ENCODE assay signal across 15 mouse cellular contexts in genomic region chr17:25755627-25756377, GRCm38 (mm10). TPM values are rescaled to one million over a fixed set of nuclear protein-coding genes. Genes with fewer than 3 reads are reported as not detected.
DNase-seq lines count a peak whose midpoint lies in the region; ATAC-seq and TF ChIP-seq lines count a peak whose summit lies in the region.
"Had no signal": no experiment of that assay in that cellular context is flagged by ENCODE, and none has a peak within 500 bp of the region (broad histone marks: within the 10 kb centered on the region; RNA-seq: fewer than 3 reads in every experiment).

No protein-coding gene starts in this region.

- peaks cover 19% of the 10 kb centered on the region for H3K27me3 ChIP-seq in hindbrain, embryonic 10.5 days (ENCODE audit: insufficient read depth, poor library complexity, severe bottlenecking)
- H3K27me3 ChIP-seq in hindbrain, embryonic 11.5 days (ENCODE audit: control insufficient read depth, insufficient read depth, low read length) = no peaks in the 10 kb centered on the region
- H3K27me3 ChIP-seq in intestine, postnatal 0 days (replicated peaks; ENCODE audit: control insufficient read depth, insufficient read depth, low read length) = no peaks in the 10 kb centered on the region

- H3K36me3 ChIP-seq in hindbrain, embryonic 10.5 days = no peaks in the 10 kb centered on the region
- H3K36me3 ChIP-seq in hindbrain, embryonic 11.5 days (ENCODE audit: control insufficient read depth, insufficient read depth, low read length) = no peaks in the 10 kb centered on the region
- H3K36me3 ChIP-seq in ES-E14 (ENCODE audit: control insufficient read depth, insufficient read depth, low read length, poor library complexity, severe bottlenecking) = no peaks in the 10 kb centered on the region
- H3K36me3 ChIP-seq in intestine, postnatal 0 days (ENCODE audit: control insufficient read depth, insufficient read depth) = no peaks in the 10 kb centered on the region
- H3K36me3 ChIP-seq: forebrain, embryonic 12.5 days; hindbrain, embryonic 13.5 days had no signal

- H3K4me2 ChIP-seq in hindbrain, embryonic 11.5 days (replicated peaks; ENCODE audit: low read depth, low read length) = no peak overlapping the region
- no peak overlapping the region for H3K4me2 ChIP-seq in intestine, postnatal 0 days (replicated peaks; ENCODE audit: low read depth)
- H3K4me2 ChIP-seq: forebrain, embryonic 12.5 days; hindbrain, embryonic 13.5 days had no signal

- no peak for ATAC-seq in hindbrain, embryonic 11.5 days (ENCODE audit: low FRiP score)
- peak; percentile 42; the same call in 1 of the 2 replicates for ATAC-seq in intestine, postnatal 0 days
- ATAC-seq in monocyte, adult 5-6 weeks (replicated peaks; ENCODE audit: insufficient number of reproducible peaks, low FRiP score, low TSS enrichment, poor library complexity, severe bottlenecking) = no peak

- TF ChIP-seq CTCF in intestine, postnatal 0 days (IDR thresholded peaks at IDR 0.05; ENCODE audit: low read depth) = no peak

- in situ Hi-C loops in ES-E14 (cut with MboI; ENCODE audit: low sequenced_read_pairs in 2 of 2, unreplicated experiment in 2 of 2) = no loop called here

- WGBS in hindbrain, embryonic 10.5 days = 57% methylated on average over 4 of the region's 4 CpGs
- 54% methylated on average over 4 of the region's 4 CpGs for WGBS in hindbrain, embryonic 11.5 days
- 17% methylated on average over 4 of the region's 4 CpGs for WGBS in intestine, postnatal 0 days

- no peak for DNase-seq in hindbrain, embryonic 10.5 days (ENCODE audit: low spot score)
- no peak for DNase-seq in hindbrain, embryonic 11.5 days (ENCODE audit: low spot score)
- DNase-seq in 3134 (ENCODE audit: extremely low read depth, insufficient read length, low spot score) (peak; percentile 73), ES-E14 (ENCODE audit: low read depth, low spot score) (no peak)
- DNase-seq in cerebellum, adult 9-11 months = no peak
- DNase-seq: cerebellum, postnatal 14 days had no signal

- H3K27ac ChIP-seq in hindbrain, embryonic 10.5 days = peak overlapping the region; percentile 16; the same call in 1 of the 2 replicates
- H3K27ac ChIP-seq in hindbrain, embryonic 11.5 days (ENCODE audit: low read depth, low read length) = no peak overlapping the region
- H3K27ac ChIP-seq in ES-E14 (ENCODE audit: insufficient read depth, low read depth, low read length, poor library complexity, severe bottlenecking) = peak overlapping the region; percentile 82
- H3K27ac ChIP-seq in intestine, postnatal 0 days (ENCODE audit: low read depth, low read length) = no peak overlapping the region
- H3K27ac ChIP-seq: forebrain, embryonic 12.5 days; hindbrain, embryonic 13.5 days had no signal

- peaks cover 21% of the 10 kb centered on the region for H3K4me1 ChIP-seq in hindbrain, embryonic 10.5 days (replicated peaks)
- H3K4me1 ChIP-seq in hindbrain, embryonic 11.5 days (replicated peaks; ENCODE audit: control insufficient read depth, insufficient read depth, low read length) = no peaks in the 10 kb centered on the region
- peaks cover 15 to 31% of the 10 kb centered on the region in 2 experiments for H3K4me1 ChIP-seq in ES-E14 (ENCODE audit: control insufficient read depth in 2 of 2, insufficient read depth in 2 of 2, low read length in 2 of 2, poor library complexity in 1 of 2)
- no peaks in the 10 kb centered on the region for H3K4me1 ChIP-seq in intestine, postnatal 0 days (replicated peaks; ENCODE audit: control insufficient read depth, insufficient read depth, low read length)

- no peak overlapping the region for H3K4me3 ChIP-seq in hindbrain, embryonic 10.5 days
- no peak overlapping the region for H3K4me3 ChIP-seq in hindbrain, embryonic 11.5 days (ENCODE audit: low read depth, low read length)
- no peak overlapping the region for H3K4me3 ChIP-seq in ES-E14 (ENCODE audit: insufficient read depth in 1 of 2, low read depth in 1 of 2, low read length in 2 of 2, poor library complexity in 1 of 2, severe bottlenecking in 1 of 2)
- H3K4me3 ChIP-seq in intestine, postnatal 0 days (ENCODE audit: low read depth, low read length) = no peak overlapping the region
- H3K4me3 ChIP-seq: forebrain, embryonic 12.5 days; hindbrain, embryonic 13.5 days had no signal

- no peaks in the 10 kb centered on the region for H3K9me3 ChIP-seq in hindbrain, embryonic 10.5 days
- H3K9me3 ChIP-seq in hindbrain, embryonic 11.5 days (ENCODE audit: control insufficient read depth, low read length) = no peaks in the 10 kb centered on the region
- no peaks in the 10 kb centered on the region for H3K9me3 ChIP-seq in ES-E14 (ENCODE audit: control insufficient read depth, insufficient read depth, low read depth, low read length)
- H3K9me3 ChIP-seq in intestine, postnatal 0 days (ENCODE audit: control insufficient read depth) = no peaks in the 10 kb centered on the region
- H3K9me3 ChIP-seq: forebrain, embryonic 12.5 days; hindbrain, embryonic 13.5 days had no signal

- no peak overlapping the region for H3K9ac ChIP-seq in hindbrain, embryonic 11.5 days (ENCODE audit: low read depth, low read length)
- H3K9ac ChIP-seq in ES-E14 (ENCODE audit: insufficient read depth, low read depth, low read length, poor library complexity, severe bottlenecking) = peak overlapping the region; percentile 1; the same call in 1 of the 2 replicates
- H3K9ac ChIP-seq in intestine, postnatal 0 days (ENCODE audit: low read depth, low read length) = no peak overlapping the region
- H3K9ac ChIP-seq: forebrain, embryonic 12.5 days; hindbrain, embryonic 13.5 days had no signal

TF ChIP-seq in ES-E14, 5 proteins besides CTCF, POLR2A, EP300 and RAD21:
- TF ChIP-seq HCFC1 (IDR thresholded peaks at IDR 0.05; ENCODE audit: borderline replicate concordance, insufficient read depth, low read length) (no peak), ZNF384 (IDR thresholded peaks at IDR 0.05; ENCODE audit: low read depth, low read length) (peak; percentile 91)

RNA-seq across cellular contexts. Expression of gene Msln, which starts 1.6 kb away (rescaled TPM):
- 0.33 TPM in 1 of 2 replicates, not detected in the other for polyA plus RNA-seq in hindbrain, embryonic 10.5 days (2016; fragmentation: Nextera tagmentation; extraction: Ambion mirVana)
- 0.25 TPM in 1 of 2 replicates, not detected in the other for polyA plus RNA-seq in hindbrain, embryonic 11.5 days (2014; fragmentation: Nextera tagmentation; extraction: Ambion mirVana)
- total RNA-seq in ES-E14 (2012; rRNA removed) = 7.5 and 16.0 TPM in 2 replicates
- polyA plus RNA-seq in intestine, postnatal 0 days (2015; fragmentation: Nextera tagmentation; extraction: Ambion mirVana) = 48.2 and 57.0 TPM in 2 replicates
- total RNA-seq in monocyte, adult 5-6 weeks (2017) = not detected in 3 replicates
- total RNA-seq: CH12.LX had no signal

RNA-seq across cellular contexts. Expression of gene Narfl, which starts 17.8 kb away (rescaled TPM):
- 25.3 and 25.7 TPM in 2 replicates for polyA plus RNA-seq in hindbrain, embryonic 10.5 days (2016; fragmentation: Nextera tagmentation; extraction: Ambion mirVana)
- polyA plus RNA-seq in hindbrain, embryonic 11.5 days (2014; fragmentation: Nextera tagmentation; extraction: Ambion mirVana) = 19.9 and 23.2 TPM in 2 replicates
- total RNA-seq in ES-E14 (2012; rRNA removed) = 27.0 and 32.7 TPM in 2 replicates
- polyA plus RNA-seq in intestine, postnatal 0 days (2015; fragmentation: Nextera tagmentation; extraction: Ambion mirVana) = 20.2 and 21.7 TPM in 2 replicates
- 22.3 to 32.1 TPM (median 27.3 TPM) in 3 replicates for total RNA-seq in monocyte, adult 5-6 weeks (2017)

RNA-seq across cellular contexts. Expression of gene Mslnl, which starts 20.0 kb away (rescaled TPM):
- not detected in 2 replicates for polyA plus RNA-seq in hindbrain, embryonic 10.5 days (2016; fragmentation: Nextera tagmentation; extraction: Ambion mirVana)
- not detected in 2 replicates for polyA plus RNA-seq in hindbrain, embryonic 11.5 days (2014; fragmentation: Nextera tagmentation; extraction: Ambion mirVana)
- total RNA-seq in ES-E14 (2012; rRNA removed) = 0.27 and 0.58 TPM in 2 replicates
- not detected in 2 replicates for polyA plus RNA-seq in intestine, postnatal 0 days (2015; fragmentation: Nextera tagmentation; extraction: Ambion mirVana)
- total RNA-seq in monocyte, adult 5-6 weeks (2017) = not detected in 3 replicates
- total RNA-seq: CH12.LX; gastrocnemius, postnatal 4 days; midbrain, postnatal 0 days had no signal
- polyA plus RNA-seq: brain, embryonic 14.5 days; hindbrain, embryonic 13.5 days; liver, embryonic 16.5 days; midbrain, postnatal 0 days had no signal

RNA-seq across cellular contexts. Expression of gene Rpusd1, which starts 28.3 kb away (rescaled TPM):
- polyA plus RNA-seq in hindbrain, embryonic 10.5 days (2016; fragmentation: Nextera tagmentation; extraction: Ambion mirVana) = 22.2 and 24.8 TPM in 2 replicates
- polyA plus RNA-seq in hindbrain, embryonic 11.5 days (2014; fragmentation: Nextera tagmentation; extraction: Ambion mirVana) = 17.2 and 18.0 TPM in 2 replicates
- 7.6 and 8.7 TPM in 2 replicates for total RNA-seq in ES-E14 (2012; rRNA removed)
- 6.7 and 7.2 TPM in 2 replicates for polyA plus RNA-seq in intestine, postnatal 0 days (2015; fragmentation: Nextera tagmentation; extraction: Ambion mirVana)
- 0.95 to 2.5 TPM in 2 of 3 replicates, not detected in the other for total RNA-seq in monocyte, adult 5-6 weeks (2017)

RNA-seq across cellular contexts. Expression of gene Chtf18, which starts 28.6 kb away (rescaled TPM):
- 47.2 and 60.4 TPM in 2 replicates for polyA plus RNA-seq in hindbrain, embryonic 10.5 days (2016; fragmentation: Nextera tagmentation; extraction: Ambion mirVana)
- polyA plus RNA-seq in hindbrain, embryonic 11.5 days (2014; fragmentation: Nextera tagmentation; extraction: Ambion mirVana) = 11.9 and 14.4 TPM in 2 replicates
- 102 and 151 TPM in 2 replicates for total RNA-seq in ES-E14 (2012; rRNA removed)
- 4.3 and 6.1 TPM in 2 replicates for polyA plus RNA-seq in intestine, postnatal 0 days (2015; fragmentation: Nextera tagmentation; extraction: Ambion mirVana)
- 1.1 to 5.0 TPM (median 3.0 TPM) in 3 replicates for total RNA-seq in monocyte, adult 5-6 weeks (2017)

Comparison
In these comparisons a context has a peak if more than half of its experiments do, and no peak if none do; other contexts are left out.
1. H3K27ac ChIP-seq: peak in hindbrain, embryonic 10.5 days (single experiment) and ES-E14 (single experiment); none in hindbrain, embryonic 11.5 days (single experiment) and intestine, postnatal 0 days (single experiment).
2. RNA of gene Msln, which starts 1.6 kb away (polyA plus RNA-seq): 48.2 to 57.0 TPM in intestine, postnatal 0 days; 0.33 TPM in hindbrain, embryonic 10.5 days and 0.25 TPM in hindbrain, embryonic 11.5 days; every median in the first group is over 10 times any median in the second.